Mouse (Mus musculus): Measurements from ENCODE around the gene Edil3. TPM values are rescaled to one million over a fixed set of nuclear protein-coding genes. Genes with fewer than 3 reads are reported as not detected.

The Edil3 gene
- polyA plus RNA-seq, 1 experiment, result 0.27 TPM

- no peaks in the 10 kb centered on the region for H3K4me1 ChIP-seq (ENCODE audit: control insufficient read depth, insufficient read depth, low read length)
- H3K27me3 ChIP-seq (replicated peaks; ENCODE audit: control insufficient read depth, insufficient read depth, low read length), result no peaks in the 10 kb centered on the region
- no peak overlapping the region for H3K4me3 ChIP-seq (ENCODE audit: insufficient read depth, low read depth, low read length)
- H3K36me3 ChIP-seq (ENCODE audit: control insufficient read depth, insufficient read depth, low read length), result no peaks in the 10 kb centered on the region
- TF ChIP-seq CTCF (conservative IDR thresholded peaks at IDR 0.05; ENCODE audit: insufficient read depth, insufficient read length, low read depth, low read length), result no peak
- TF ChIP-seq POLR2A (IDR thresholded peaks at IDR 0.05; ENCODE audit: low read depth, low read length), result no peak
- no peak for DNase-seq
- WGBS, result 21% methylated on average over 2 of the region's 2 CpGs
- no peak overlapping the region for H3K27ac ChIP-seq (ENCODE audit: insufficient read depth, low read depth, low read length)
These were observed 58.7 kb downstream of the Edil3 start for GRCm38 (mm10) chr13:88879960-88880359.

DNA sequence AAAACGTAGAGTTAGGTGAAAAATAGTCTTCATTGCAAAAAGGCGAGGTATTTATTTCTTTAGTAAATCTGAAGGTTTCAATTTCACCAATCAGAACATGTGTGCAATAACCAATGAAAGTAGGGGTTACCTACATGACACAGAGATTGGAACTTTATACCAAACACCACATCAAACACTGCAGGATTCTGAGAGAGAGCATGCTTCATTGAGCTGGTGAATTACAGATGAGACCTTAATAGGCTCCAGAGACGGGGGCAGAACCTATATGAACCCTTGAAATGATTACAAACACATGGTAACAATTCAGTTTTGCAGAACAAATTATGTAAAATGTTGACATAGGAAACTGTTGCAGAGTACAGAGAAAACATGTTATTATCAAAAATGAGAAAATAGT lies 69.5 kb downstream of the Edil3 start:
- Histone ChIP-seq H3K4me1 (ENCODE audit: control insufficient read depth, insufficient read depth, low read length) (no peaks in the 10 kb centered on the region), H3K36me3 (ENCODE audit: control insufficient read depth, insufficient read depth, low read length) (no peaks in the 10 kb centered on the region), H3K4me3 (ENCODE audit: insufficient read depth, low read depth, low read length) (no peak overlapping the region), H3K27ac (ENCODE audit: insufficient read depth, low read depth, low read length) (no peak overlapping the region), H3K27me3 (replicated peaks; ENCODE audit: control insufficient read depth, insufficient read depth, low read length) (no peaks in the 10 kb centered on the region)
- WGBS, result 44% methylated on average over 3 of the region's 3 CpGs
- DNase-seq, result no peak
- TF ChIP-seq POLR2A (IDR thresholded peaks at IDR 0.05; ENCODE audit: low read depth, low read length) (no peak), CTCF (conservative IDR thresholded peaks at IDR 0.05; ENCODE audit: insufficient read depth, insufficient read length, low read depth, low read length) (no peak)

DNA sequence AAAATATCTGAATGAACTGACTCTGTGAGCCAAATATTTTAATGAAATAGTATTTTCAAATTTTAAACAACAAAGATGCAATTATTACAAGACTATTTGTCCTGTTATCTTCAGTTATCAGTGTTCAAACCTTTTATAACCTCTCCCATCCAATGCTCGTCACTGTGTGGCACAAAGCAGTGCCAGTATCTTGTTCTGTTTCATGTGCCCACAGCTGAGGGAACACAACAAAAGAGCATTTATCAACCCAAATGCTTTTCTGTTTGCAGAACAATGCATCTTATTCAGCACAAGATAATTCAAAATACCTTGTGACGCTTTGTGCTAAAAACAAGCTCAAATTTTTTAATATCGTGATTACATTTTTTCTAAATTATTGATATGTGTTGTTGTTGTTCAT lies 78.8 kb downstream of the Edil3 start:
- Histone ChIP-seq H3K4me3 (ENCODE audit: insufficient read depth, low read depth, low read length) (no peak overlapping the region), H3K4me1 (ENCODE audit: control insufficient read depth, insufficient read depth, low read length) (no peaks in the 10 kb centered on the region), H3K27me3 (replicated peaks; ENCODE audit: control insufficient read depth, insufficient read depth, low read length) (no peaks in the 10 kb centered on the region), H3K27ac (ENCODE audit: insufficient read depth, low read depth, low read length) (no peak overlapping the region), H3K36me3 (ENCODE audit: control insufficient read depth, insufficient read depth, low read length) (no peaks in the 10 kb centered on the region)
- DNase-seq, result no peak
- 90% methylated on average over 3 of the region's 3 CpGs for WGBS
- TF ChIP-seq POLR2A (IDR thresholded peaks at IDR 0.05; ENCODE audit: low read depth, low read length) (no peak), CTCF (conservative IDR thresholded peaks at IDR 0.05; ENCODE audit: insufficient read depth, insufficient read length, low read depth, low read length) (no peak)

- H3K36me3 ChIP-seq (ENCODE audit: control insufficient read depth, insufficient read depth, low read length), result no peaks in the 10 kb centered on the region
- no peaks in the 10 kb centered on the region for H3K4me1 ChIP-seq (ENCODE audit: control insufficient read depth, insufficient read depth, low read length)
- no peak for TF ChIP-seq CTCF (conservative IDR thresholded peaks at IDR 0.05; ENCODE audit: insufficient read depth, insufficient read length, low read depth, low read length)
- no peak for DNase-seq
- WGBS, result 87% methylated on average over 1 of the region's 1 CpGs
- no peak overlapping the region for H3K4me3 ChIP-seq (ENCODE audit: insufficient read depth, low read depth, low read length)
- no peak overlapping the region for H3K27ac ChIP-seq (ENCODE audit: insufficient read depth, low read depth, low read length)
- H3K27me3 ChIP-seq (replicated peaks; ENCODE audit: control insufficient read depth, insufficient read depth, low read length), result no peaks in the 10 kb centered on the region
These were observed 86.1 kb downstream of the Edil3 start for GRCm38 (mm10) chr13:88907405-88907804.

DNA sequence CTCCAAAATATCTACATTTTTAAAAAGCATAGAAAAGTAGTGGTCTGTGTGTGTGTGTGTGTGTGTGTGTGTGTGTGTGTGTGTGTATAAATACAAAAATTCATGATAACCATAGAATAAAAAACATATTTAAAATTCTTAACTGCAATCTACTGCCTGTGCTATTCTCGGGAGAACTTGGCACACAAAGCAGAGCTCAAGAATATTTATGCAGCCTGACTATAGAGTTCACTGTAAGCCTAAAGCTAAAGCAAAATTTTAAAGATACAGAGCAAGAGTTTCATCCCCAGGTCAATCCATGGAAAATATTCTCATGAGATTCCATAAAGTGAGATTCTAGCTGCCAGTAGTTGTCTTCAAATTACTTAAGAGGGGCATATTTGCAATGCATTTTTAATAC lies 86.9 kb downstream of the Edil3 start:
- TF ChIP-seq POLR2A (IDR thresholded peaks at IDR 0.05; ENCODE audit: low read depth, low read length), result no peak
- TF ChIP-seq CTCF (conservative IDR thresholded peaks at IDR 0.05; ENCODE audit: insufficient read depth, insufficient read length, low read depth, low read length), result no peak
- Histone ChIP-seq H3K27me3 (replicated peaks; ENCODE audit: control insufficient read depth, insufficient read depth, low read length) (no peaks in the 10 kb centered on the region), H3K4me1 (ENCODE audit: control insufficient read depth, insufficient read depth, low read length) (no peaks in the 10 kb centered on the region), H3K4me3 (ENCODE audit: insufficient read depth, low read depth, low read length) (no peak overlapping the region), H3K36me3 (ENCODE audit: control insufficient read depth, insufficient read depth, low read length) (no peaks in the 10 kb centered on the region), H3K27ac (ENCODE audit: insufficient read depth, low read depth, low read length) (no peak overlapping the region)
- 49% methylated on average over 1 of the region's 1 CpGs for WGBS
- no peak for DNase-seq

DNA sequence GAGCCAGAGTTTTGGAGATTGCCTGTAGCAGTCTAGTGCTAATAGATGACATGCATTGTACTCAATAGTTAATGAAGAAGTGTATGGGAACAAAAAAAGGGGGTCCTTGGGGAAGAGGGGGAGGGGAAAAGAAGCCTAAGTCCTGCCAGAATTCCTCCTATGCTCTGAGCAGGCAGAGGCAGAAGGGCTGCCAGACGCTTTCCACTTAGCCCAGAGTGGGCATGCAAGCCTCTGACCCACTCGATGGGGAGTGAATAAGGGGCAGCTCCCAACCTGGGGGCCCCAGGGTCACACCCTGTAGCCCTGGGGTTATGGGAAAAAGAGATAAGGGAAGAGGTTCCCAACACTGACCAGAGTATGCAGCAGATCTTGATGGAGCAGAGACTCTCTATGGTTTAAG lies 95.2 kb downstream of the Edil3 start:
- H3K27ac ChIP-seq (ENCODE audit: insufficient read depth, low read depth, low read length), result no peak overlapping the region

DNA sequence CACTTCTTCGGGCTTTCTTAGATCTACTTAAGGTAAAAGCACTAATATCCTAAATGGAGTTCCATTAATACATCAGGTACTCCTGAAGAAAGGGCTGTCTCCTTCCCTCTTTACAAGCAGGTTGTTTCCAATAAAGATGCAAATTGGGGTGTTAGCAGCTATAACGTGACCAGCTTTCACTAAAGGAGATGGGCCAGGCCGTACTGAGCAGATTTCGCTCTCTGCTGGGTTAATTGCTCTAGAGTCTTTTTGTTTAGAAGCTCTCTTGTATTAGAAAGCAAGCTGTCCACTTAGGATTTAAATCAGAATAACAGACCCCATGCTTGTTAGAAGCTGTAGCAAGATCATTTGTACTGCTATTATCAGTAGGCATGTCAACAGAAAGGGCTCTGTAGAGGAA lies 108.4 kb downstream of the Edil3 start:
- Histone ChIP-seq H3K27ac (ENCODE audit: insufficient read depth, low read depth, low read length) (no peak overlapping the region), H3K4me3 (ENCODE audit: insufficient read depth, low read depth, low read length) (no peak overlapping the region), H3K36me3 (ENCODE audit: control insufficient read depth, insufficient read depth, low read length) (no peaks in the 10 kb centered on the region), H3K27me3 (replicated peaks; ENCODE audit: control insufficient read depth, insufficient read depth, low read length) (no peaks in the 10 kb centered on the region), H3K4me1 (ENCODE audit: control insufficient read depth, insufficient read depth, low read length) (no peaks in the 10 kb centered on the region)
- DNase-seq, result no peak
- TF ChIP-seq POLR2A (IDR thresholded peaks at IDR 0.05; ENCODE audit: low read depth, low read length) (no peak), CTCF (conservative IDR thresholded peaks at IDR 0.05; ENCODE audit: insufficient read depth, insufficient read length, low read depth, low read length) (no peak)
- 56% methylated on average over 4 of the region's 4 CpGs for WGBS

More for the DNA sequence above, 95.2 kb downstream of the Edil3 start:
- H3K4me3 ChIP-seq (ENCODE audit: insufficient read depth, low read depth, low read length), result no peak overlapping the region
- TF ChIP-seq POLR2A (IDR thresholded peaks at IDR 0.05; ENCODE audit: low read depth, low read length), result no peak
- TF ChIP-seq CTCF (conservative IDR thresholded peaks at IDR 0.05; ENCODE audit: insufficient read depth, insufficient read length, low read depth, low read length), result no peak
- H3K27me3 ChIP-seq (replicated peaks; ENCODE audit: control insufficient read depth, insufficient read depth, low read length), result no peaks in the 10 kb centered on the region
- WGBS, result 65% methylated on average over 2 of the region's 2 CpGs
- H3K4me1 ChIP-seq (ENCODE audit: control insufficient read depth, insufficient read depth, low read length), result no peaks in the 10 kb centered on the region
- no peak for DNase-seq
- no peaks in the 10 kb centered on the region for H3K36me3 ChIP-seq (ENCODE audit: control insufficient read depth, insufficient read depth, low read length)

GRCm38 (mm10) chr13:88938564-88938963 lies 117.3 kb downstream of the Edil3 start:
- DNase-seq, result no peak
- H3K27ac ChIP-seq (ENCODE audit: insufficient read depth, low read depth, low read length), result no peak overlapping the region
- WGBS, result 66% methylated on average over 2 of the region's 2 CpGs
- no peaks in the 10 kb centered on the region for H3K36me3 ChIP-seq (ENCODE audit: control insufficient read depth, insufficient read depth, low read length)
- TF ChIP-seq POLR2A (IDR thresholded peaks at IDR 0.05; ENCODE audit: low read depth, low read length) (no peak), CTCF (conservative IDR thresholded peaks at IDR 0.05; ENCODE audit: insufficient read depth, insufficient read length, low read depth, low read length) (no peak)
- H3K4me3 ChIP-seq (ENCODE audit: insufficient read depth, low read depth, low read length), result no peak overlapping the region
- no peaks in the 10 kb centered on the region for H3K4me1 ChIP-seq (ENCODE audit: control insufficient read depth, insufficient read depth, low read length)
- H3K27me3 ChIP-seq (replicated peaks; ENCODE audit: control insufficient read depth, insufficient read depth, low read length), result no peaks in the 10 kb centered on the region

All from kidney, adult 2 months (tissue).